Mouse (Mus musculus) kidney, postnatal 14 days (tissue): ENCODE data around the gene Zfhx3.

Experiments
- DNase-seq: peaks from one replicate; pipeline ENCODE4 v3.0.0; 2022; ENCODE audit warnings: mixed read lengths

The Zfhx3 gene

GRCm38 (mm10) chr8:108554578-108555245 is 612.3 kb downstream of the Zfhx3 start:
- no peak for DNase-seq

- DNase-seq = no peak
Observed at GRCm38 (mm10) chr8:108563420-108563819, 621.0 kb downstream of the Zfhx3 start.

GRCm38 (mm10) chr8:108563934-108564564 is 621.6 kb downstream of the Zfhx3 start:
- DNase-seq = no peak

GRCm38 (mm10) chr8:108566035-108566434 is 623.6 kb downstream of the Zfhx3 start:
- no peak for DNase-seq

GRCm38 (mm10) chr8:108573295-108574017 is 631.0 kb downstream of the Zfhx3 start:
- no peak for DNase-seq

GRCm38 (mm10) chr8:108574101-108574500 is 631.7 kb downstream of the Zfhx3 start:
- peak; percentile 63 for DNase-seq

GRCm38 (mm10) chr8:108577571-108577970 is 635.1 kb downstream of the Zfhx3 start:
- no peak for DNase-seq

GRCm38 (mm10) chr8:108578388-108578787 is 635.9 kb downstream of the Zfhx3 start:
- DNase-seq = no peak

GRCm38 (mm10) chr8:108579808-108580207 is 637.4 kb downstream of the Zfhx3 start:
- no peak for DNase-seq

GRCm38 (mm10) chr8:108580364-108580763 is 637.9 kb downstream of the Zfhx3 start:
- DNase-seq = no peak

GRCm38 (mm10) chr8:108581557-108581956 is 639.1 kb downstream of the Zfhx3 start:
- no peak for DNase-seq

GRCm38 (mm10) chr8:108582251-108582650 is 639.8 kb downstream of the Zfhx3 start:
- DNase-seq = no peak

GRCm38 (mm10) chr8:108583261-108583660 is 640.8 kb downstream of the Zfhx3 start:
- DNase-seq = no peak

GRCm38 (mm10) chr8:108583867-108584661 is 641.6 kb downstream of the Zfhx3 start:
- DNase-seq = no peak

GRCm38 (mm10) chr8:108584662-108584978 is 642.2 kb downstream of the Zfhx3 start:
- no peak for DNase-seq

- DNase-seq = no peak
Observed at GRCm38 (mm10) chr8:108591037-108591436, 648.6 kb downstream of the Zfhx3 start.

- no peak for DNase-seq
Observed at GRCm38 (mm10) chr8:108592028-108592724, 649.7 kb downstream of the Zfhx3 start.

- DNase-seq = peak; percentile 24
Observed at GRCm38 (mm10) chr8:108592990-108593589, 650.6 kb downstream of the Zfhx3 start.

GRCm38 (mm10) chr8:108593891-108594290 is 651.4 kb downstream of the Zfhx3 start:
- no peak for DNase-seq

GRCm38 (mm10) chr8:108594361-108595060 is 652.1 kb downstream of the Zfhx3 start:
- DNase-seq = no peak

GRCm38 (mm10) chr8:108595061-108595419 is 652.6 kb downstream of the Zfhx3 start:
- DNase-seq = no peak
